Mouse (Mus musculus) cerebellum, adult 2 months (tissue): ENCODE measurements around the gene Lrp5. TPM values are rescaled to one million over a fixed set of nuclear protein-coding genes. Genes with fewer than 3 reads are reported as not detected.

Source experiments
- DNase-seq, 2 experiments: peaks; one replicate each; pipeline ENCODE4 v3.0.0; 2021
- H3K27ac ChIP-seq: fragments of 200-500 bp; 2 replicates; pipeline ENCODE4 v1.5.1; 2012; ENCODE audit warnings: low read length, control low read depth, inconsistent platforms; ENCODE audit not compliant: insufficient read depth
- H3K27me3 ChIP-seq: fragments of 200-500 bp; 2 replicates; pipeline ENCODE4 v1.6.1; 2012; ENCODE audit warnings: inconsistent platforms, mild to moderate bottlenecking, low read length, moderate library complexity; ENCODE audit not compliant: control insufficient read depth, insufficient read depth
- H3K4me1 ChIP-seq: fragments of 200-500 bp; 2 replicates; pipeline ENCODE4 v1.6.1; 2011; ENCODE audit warnings: low read length; ENCODE audit not compliant: control insufficient read depth, insufficient read depth
- H3K4me3 ChIP-seq: fragments of 200-500 bp; replicated peaks from 2 replicates; pipeline ENCODE3; 2011; ENCODE audit warnings: mild to moderate bottlenecking, low read depth, low read length, control low read depth; ENCODE audit not compliant: insufficient read depth
- CTCF ChIP-seq: fragments of 200-500 bp; IDR thresholded peaks from 2 replicates; pipeline ENCODE4 v1.5.1; 2011; ENCODE audit warnings: low read depth, mild to moderate bottlenecking, control low read depth, low read length, moderate library complexity, borderline replicate concordance; ENCODE audit not compliant: insufficient read depth
- POLR2A ChIP-seq: fragments of 200-500 bp; IDR thresholded peaks from 2 replicates; pipeline ENCODE4 v1.6.1; 2011; ENCODE audit warnings: low read length, control low read depth, borderline replicate concordance; ENCODE audit not compliant: insufficient read depth
- WGBS: fragments of 180-500 bp; shearing (Covaris S2); methylation state at CpG from one replicate; pipeline ENCODE4 v1.1.7; 2018; 5-methylcytosine and 5-hydroxymethylcytosine counted together
- polyA plus RNA-seq: library from polyadenylated mRNA; depleted of rRNA; stranded (reverse); fragments of >200 nt; gene quantifications from 2 replicates; pipeline ENCODE4 v1.2.3, GENCODE M21; 2012

The Lrp5 gene
- polyA plus RNA-seq, 1 experiment, result 3.8 TPM

DNA sequence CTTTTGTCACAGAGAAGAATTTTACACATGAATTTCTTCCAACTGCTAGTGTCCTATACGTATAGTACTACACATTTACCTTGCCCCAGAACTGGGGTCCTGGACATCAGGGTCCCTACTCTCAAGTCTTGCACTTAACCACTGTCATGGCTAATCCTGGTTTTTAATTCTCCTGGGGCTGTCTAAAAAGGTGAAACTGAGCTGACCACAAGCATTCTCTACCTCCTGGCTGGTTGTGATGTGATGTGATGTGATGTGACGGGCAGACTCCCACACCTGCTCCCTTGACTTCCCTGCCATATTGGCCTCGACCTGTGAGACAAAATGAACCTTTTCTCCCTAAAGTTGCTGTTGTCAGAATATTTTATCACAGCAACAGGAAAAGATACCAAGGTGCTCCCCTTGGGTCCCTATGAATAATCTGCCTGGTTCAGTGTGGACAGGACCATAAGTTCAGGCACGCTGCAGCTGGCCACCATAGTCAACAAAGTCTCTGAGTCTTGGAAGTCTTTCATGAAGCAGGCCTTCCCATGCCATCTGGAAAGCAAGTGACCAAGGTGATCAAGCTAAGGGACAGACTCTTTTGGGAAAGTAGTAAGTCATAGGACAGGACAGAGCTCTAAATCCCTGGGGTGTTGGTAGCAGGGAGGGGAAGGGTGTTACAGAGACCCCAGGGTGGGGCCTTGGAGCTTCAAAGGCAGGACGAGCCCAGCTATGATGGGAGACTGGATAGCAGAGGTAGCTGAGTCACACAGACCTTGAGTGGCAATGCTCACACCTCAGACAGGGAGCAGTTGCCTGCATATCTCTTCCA is 109.7 kb downstream of the Lrp5 start:
- Histone ChIP-seq H3K4me3 (peak overlapping the region; percentile 79), H3K27me3 (no peaks in the 10 kb centered on the region), H3K4me1 (peaks cover 9% of the 10 kb centered on the region; the same call in 1 of the 2 replicates), H3K27ac (no peak overlapping the region)
- peak; percentile 27 to 35 for DNase-seq
- no peak for TF ChIP-seq CTCF
- TF ChIP-seq POLR2A, result no peak
- WGBS, result 51% methylated on average over 5 of the region's 5 CpGs

DNA sequence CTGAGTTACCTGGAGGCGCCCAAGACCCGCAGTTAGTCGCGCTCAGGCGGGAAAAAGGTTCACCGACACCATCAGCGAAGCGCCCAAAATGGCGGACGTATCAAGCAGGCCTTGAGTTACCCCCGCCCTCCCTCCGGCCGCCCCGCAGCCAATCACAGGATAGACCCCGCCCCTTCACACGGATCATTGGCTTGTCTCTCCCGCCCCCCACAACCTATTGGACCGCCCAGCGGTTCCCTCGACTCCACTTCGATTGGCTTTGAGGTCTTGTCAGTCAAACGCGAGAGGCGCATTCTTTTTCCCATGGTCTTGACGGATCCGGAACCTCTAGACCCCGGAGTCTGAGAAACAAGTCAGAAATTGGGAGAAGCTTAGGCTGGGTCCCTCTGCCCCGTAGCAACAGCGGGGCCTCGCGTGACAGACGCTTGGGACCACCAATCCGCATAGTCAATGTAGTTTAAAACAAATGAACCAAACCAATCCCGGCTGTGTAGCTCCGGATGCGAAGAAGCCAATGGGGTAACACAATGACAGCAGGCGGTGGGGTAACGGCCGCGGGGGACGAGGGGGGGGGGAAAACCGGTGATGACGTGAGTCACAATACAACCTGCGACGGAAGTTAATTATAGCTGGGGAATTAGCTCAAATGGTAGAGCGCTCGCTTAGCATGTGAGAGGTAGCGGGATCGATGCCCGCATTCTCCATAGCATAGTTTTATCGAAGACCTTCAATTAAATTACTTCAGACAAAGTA is 110.6 kb downstream of the Lrp5 start, which contains the start of gene Ppp6r3:
TSS of gene Ppp6r3 (minus strand) at position 118 of the 753 bp plus-strand sequence.
- peak; percentile 98 to 99 for DNase-seq

DNA sequence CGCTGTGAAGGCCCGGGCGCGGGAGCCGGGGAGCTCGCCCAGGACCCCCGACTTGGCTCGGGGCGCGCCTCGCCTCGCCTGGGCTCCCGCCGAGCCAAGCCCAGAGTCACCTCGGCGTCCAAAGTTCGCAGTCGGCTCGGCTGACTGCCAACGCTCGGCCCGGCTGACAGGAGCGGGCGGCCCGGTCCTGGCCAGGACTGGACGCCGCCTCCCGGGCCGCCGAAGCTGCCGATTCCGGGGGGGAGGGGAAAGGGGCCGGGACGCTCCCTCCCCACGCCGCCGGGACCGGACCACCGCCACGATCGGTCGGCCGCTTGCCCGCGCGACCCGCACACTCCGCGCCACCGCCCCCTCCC is 111.1 kb downstream of the Lrp5 start:
- DNase-seq, result no peak
- peaks cover 9% of the 10 kb centered on the region; the same call in 1 of the 2 replicates for H3K4me1 ChIP-seq
- peak overlapping the region; percentile 83 for H3K4me3 ChIP-seq
- 0% methylated on average over 43 of the region's 50 CpGs for WGBS
- TF ChIP-seq CTCF (no peak), POLR2A (no peak)
- peak overlapping the region; percentile 87 for H3K27ac ChIP-seq
- no peaks in the 10 kb centered on the region for H3K27me3 ChIP-seq

More for the DNA sequence above, 110.6 kb downstream of the Lrp5 start, which contains the start of gene Ppp6r3:
- Histone ChIP-seq H3K27ac (peak within 1 kb of the TSS; percentile 87), H3K27me3 (no peaks in the 10 kb centered on the region), H3K4me1 (peaks cover 9% of the 10 kb centered on the region; the same call in 1 of the 2 replicates), H3K4me3 (peak within 1 kb of the TSS; percentile 83)
- WGBS, result under 1% methylated on average over 50 of the region's 51 CpGs
- no peak for TF ChIP-seq CTCF
- TF ChIP-seq POLR2A, result peak; percentile 74; the same call in 1 of the 2 replicates

DNA sequence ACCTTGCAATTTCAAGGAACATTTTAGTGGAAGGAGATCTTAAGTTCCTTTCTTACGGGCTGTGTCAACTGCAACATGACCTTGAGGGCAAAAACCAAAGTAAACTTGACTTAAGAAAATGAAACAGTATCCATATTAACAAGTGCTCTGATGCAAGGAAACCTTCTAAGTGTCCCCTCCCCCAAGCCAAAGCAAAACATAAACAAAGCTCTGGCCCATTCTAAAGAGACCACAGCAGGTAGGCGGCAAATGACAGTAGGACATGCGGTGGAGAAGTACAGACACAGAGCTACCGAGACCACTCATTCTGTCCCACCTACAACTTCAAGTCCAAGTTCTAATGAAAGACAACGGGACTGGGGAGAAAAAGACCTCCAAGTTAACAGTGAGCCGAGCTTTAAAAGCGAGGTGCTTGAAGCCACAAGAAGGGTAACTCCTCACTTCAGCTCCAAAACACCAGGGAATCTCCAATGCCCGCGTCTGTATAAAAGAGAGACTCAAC is 111.7 kb downstream of the Lrp5 start:
- peak in 1 of 2 experiments; percentile 25 for DNase-seq

DNA sequence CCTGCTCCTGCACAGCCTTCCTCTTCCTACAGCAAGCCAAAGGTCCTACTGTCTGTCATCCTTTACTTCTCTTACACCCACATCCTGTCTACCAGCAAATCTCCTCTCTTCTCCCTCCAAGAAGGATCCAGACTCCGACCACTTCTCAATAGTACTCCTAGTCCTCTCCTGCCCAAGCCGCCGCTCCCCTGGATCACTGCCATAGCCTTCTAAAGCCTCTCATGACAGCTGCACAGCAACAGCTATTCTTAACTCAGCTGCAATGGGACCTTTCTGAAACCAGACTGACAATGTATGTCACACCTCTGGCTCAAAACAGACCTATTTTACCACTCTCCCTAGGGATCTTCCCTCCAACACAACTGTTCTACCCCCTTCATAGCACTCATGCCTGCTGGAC is 122.1 kb downstream of the Lrp5 start:
- Histone ChIP-seq H3K27ac (no peak overlapping the region), H3K4me3 (no peak overlapping the region), H3K27me3 (no peaks in the 10 kb centered on the region), H3K4me1 (no peaks in the 10 kb centered on the region; the same call in none of the 2 replicates)
- TF ChIP-seq POLR2A (no peak), CTCF (no peak)
- WGBS, result 22% methylated on average over 3 of the region's 3 CpGs
- DNase-seq, result no peak

More for the DNA sequence above, 111.7 kb downstream of the Lrp5 start:
- no peak for TF ChIP-seq POLR2A
- no peak for TF ChIP-seq CTCF
- WGBS, result under 1% methylated on average over 9 of the region's 9 CpGs
- Histone ChIP-seq H3K27me3 (no peaks in the 10 kb centered on the region), H3K4me3 (peak overlapping the region; percentile 83), H3K27ac (peak overlapping the region; percentile 87; the same call in 1 of the 2 replicates), H3K4me1 (peaks cover 9% of the 10 kb centered on the region; the same call in 1 of the 2 replicates)

GRCm38 (mm10) chr19:3562752-3563151 is 123.6 kb downstream of the Lrp5 start:
- no peak for DNase-seq
- no peak overlapping the region for H3K27ac ChIP-seq
- WGBS, result 69% methylated on average over 6 of the region's 6 CpGs
- no peaks in the 10 kb centered on the region; the same call in none of the 2 replicates for H3K4me1 ChIP-seq
- H3K4me3 ChIP-seq, result no peak overlapping the region
- no peaks in the 10 kb centered on the region for H3K27me3 ChIP-seq
- TF ChIP-seq CTCF, result no peak
- no peak for TF ChIP-seq POLR2A

- TF ChIP-seq POLR2A, result no peak
- TF ChIP-seq CTCF, result no peak
- Histone ChIP-seq H3K27me3 (no peaks in the 10 kb centered on the region), H3K27ac (no peak overlapping the region), H3K4me1 (no peaks in the 10 kb centered on the region; the same call in 1 of the 2 replicates), H3K4me3 (no peak overlapping the region)
- DNase-seq, result no peak
- 86% methylated on average over 2 of the region's 2 CpGs for WGBS
These were observed 124.1 kb downstream of the Lrp5 start for GRCm38 (mm10) chr19:3562298-3562697.
